Mouse (Mus musculus): ENCODE data around the gene Gm42791. TPM values are rescaled to one million over a fixed set of nuclear protein-coding genes. Genes with fewer than 3 reads are reported as not detected.

The Gm42791 gene
- polyA plus RNA-seq, 1 experiment from 2014 or later: 0.57 TPM

- Histone ChIP-seq H3K4me3 (no peak overlapping the region), H3K4me1 (peaks cover 28% of the 10 kb centered on the region), H3K36me3 (peaks cover 18% of the 10 kb centered on the region), H3K9me3 (0 out of 2 replicates have a peak, but pooled peaks cover 5% of the 10 kb centered on the region), H3K27ac (no peak overlapping the region), H3K27me3 (ENCODE audit: insufficient read depth, poor library complexity, severe bottlenecking) (no peaks in the 10 kb centered on the region)
- WGBS: 82% methylated on average over 7 of the region's 7 CpGs
- no peak for DNase-seq (ENCODE audit: low spot score)
Observed at GRCm38 (mm10) chr5:148989480-148989879, 5.5 kb downstream of the Gm42791 start.

GRCm38 (mm10) chr5:148984961-148985360, 10.0 kb downstream of the Gm42791 start:
- Histone ChIP-seq H3K27me3 (ENCODE audit: insufficient read depth, poor library complexity, severe bottlenecking) (no peaks in the 10 kb centered on the region), H3K27ac (no peak overlapping the region), H3K4me1 (peaks cover 13% of the 10 kb centered on the region), H3K9me3 (0 out of 2 replicates have a peak, but pooled peaks cover 5% of the 10 kb centered on the region), H3K36me3 (peaks cover 11% of the 10 kb centered on the region), H3K4me3 (0 out of 2 replicates have a peak overlapping the region, but pooled peaks have one; percentile 27)
- WGBS: 28% methylated on average over 13 of the region's 13 CpGs
- no peak for DNase-seq (ENCODE audit: low spot score)

- 96% methylated on average over 1 of the region's 1 CpGs for WGBS
- Histone ChIP-seq H3K4me3 (no peak overlapping the region), H3K9me3 (no peaks in the 10 kb centered on the region), H3K36me3 (peaks cover 11% of the 10 kb centered on the region), H3K27ac (no peak overlapping the region), H3K27me3 (ENCODE audit: insufficient read depth, poor library complexity, severe bottlenecking) (no peaks in the 10 kb centered on the region), H3K4me1 (peaks cover 19% of the 10 kb centered on the region)
- no peak for DNase-seq (ENCODE audit: low spot score)
Observed at GRCm38 (mm10) chr5:148983696-148984095, 11.3 kb downstream of the Gm42791 start.

GRCm38 (mm10) chr5:148983108-148983664, 11.8 kb downstream of the Gm42791 start:
- WGBS: 80% methylated on average over 12 of the region's 12 CpGs
- DNase-seq (ENCODE audit: low spot score): no peak

GRCm38 (mm10) chr5:148982396-148982795, 12.6 kb downstream of the Gm42791 start:
- no peak overlapping the region for H3K4me3 ChIP-seq
- H3K9me3 ChIP-seq: no peaks in the 10 kb centered on the region
- 88% methylated on average over 7 of the region's 7 CpGs for WGBS
- H3K27ac ChIP-seq: no peak overlapping the region
- H3K36me3 ChIP-seq: peaks cover 4% of the 10 kb centered on the region; the same call in 1 of the 2 replicates
- H3K27me3 ChIP-seq (ENCODE audit: insufficient read depth, poor library complexity, severe bottlenecking): no peaks in the 10 kb centered on the region
- peaks cover 32% of the 10 kb centered on the region for H3K4me1 ChIP-seq
- DNase-seq (ENCODE audit: low spot score): no peak

More at GRCm38 (mm10) chr5:148983108-148983664, 11.8 kb downstream of the Gm42791 start:
- Histone ChIP-seq H3K27me3 (ENCODE audit: insufficient read depth, poor library complexity, severe bottlenecking) (no peaks in the 10 kb centered on the region), H3K36me3 (peaks cover 11% of the 10 kb centered on the region), H3K4me1 (peaks cover 25% of the 10 kb centered on the region), H3K27ac (no peak overlapping the region), H3K4me3 (no peak overlapping the region), H3K9me3 (no peaks in the 10 kb centered on the region)

GRCm38 (mm10) chr5:148980607-148981006, 14.3 kb downstream of the Gm42791 start:
- peaks cover 4% of the 10 kb centered on the region; the same call in 1 of the 2 replicates for H3K36me3 ChIP-seq
- no peak overlapping the region for H3K27ac ChIP-seq
- WGBS: 47% methylated on average over 6 of the region's 6 CpGs
- H3K4me3 ChIP-seq: no peak overlapping the region
- H3K27me3 ChIP-seq (ENCODE audit: insufficient read depth, poor library complexity, severe bottlenecking): no peaks in the 10 kb centered on the region
- peak; percentile 89 for DNase-seq (ENCODE audit: low spot score)
- H3K9me3 ChIP-seq: no peaks in the 10 kb centered on the region
- peaks cover 35% of the 10 kb centered on the region for H3K4me1 ChIP-seq

GRCm38 (mm10) chr5:148978458-148979165, 16.3 kb downstream of the Gm42791 start:
- Histone ChIP-seq H3K4me3 (no peak overlapping the region), H3K4me1 (peaks cover 27% of the 10 kb centered on the region), H3K9me3 (no peaks in the 10 kb centered on the region), H3K27ac (peak overlapping the region; percentile 81), H3K36me3 (no peaks in the 10 kb centered on the region), H3K27me3 (ENCODE audit: insufficient read depth, poor library complexity, severe bottlenecking) (no peaks in the 10 kb centered on the region)
- DNase-seq (ENCODE audit: low spot score): no peak
- WGBS: 64% methylated on average over 18 of the region's 18 CpGs

- Histone ChIP-seq H3K36me3 (no peaks in the 10 kb centered on the region), H3K4me1 (peaks cover 34% of the 10 kb centered on the region), H3K4me3 (no peak overlapping the region), H3K9me3 (no peaks in the 10 kb centered on the region), H3K27me3 (ENCODE audit: insufficient read depth, poor library complexity, severe bottlenecking) (no peaks in the 10 kb centered on the region), H3K27ac (peak overlapping the region; percentile 81)
- no peak for DNase-seq (ENCODE audit: low spot score)
- WGBS: 15% methylated on average over 14 of the region's 14 CpGs
Observed at GRCm38 (mm10) chr5:148977698-148978457, 17.1 kb downstream of the Gm42791 start.

- Histone ChIP-seq H3K36me3 (no peaks in the 10 kb centered on the region), H3K9me3 (no peaks in the 10 kb centered on the region), H3K27ac (peak overlapping the region; percentile 81; the same call in 1 of the 2 replicates), H3K4me3 (no peak overlapping the region), H3K27me3 (ENCODE audit: insufficient read depth, poor library complexity, severe bottlenecking) (no peaks in the 10 kb centered on the region), H3K4me1 (peaks cover 34% of the 10 kb centered on the region)
- DNase-seq (ENCODE audit: low spot score): no peak
- WGBS: 83% methylated on average over 8 of the region's 8 CpGs
Observed at GRCm38 (mm10) chr5:148976876-148977275, 18.1 kb downstream of the Gm42791 start.

GRCm38 (mm10) chr5:148975035-148975434, 19.9 kb downstream of the Gm42791 start:
- Histone ChIP-seq H3K36me3 (no peaks in the 10 kb centered on the region), H3K4me1 (peaks cover 44% of the 10 kb centered on the region), H3K4me3 (no peak overlapping the region), H3K9me3 (no peaks in the 10 kb centered on the region), H3K27me3 (ENCODE audit: insufficient read depth, poor library complexity, severe bottlenecking) (no peaks in the 10 kb centered on the region), H3K27ac (no peak overlapping the region)
- WGBS: 85% methylated on average over 12 of the region's 12 CpGs
- no peak for DNase-seq (ENCODE audit: low spot score)

GRCm38 (mm10) chr5:148973019-148973668, 21.8 kb downstream of the Gm42791 start:
- H3K9me3 ChIP-seq: no peaks in the 10 kb centered on the region
- no peaks in the 10 kb centered on the region for H3K36me3 ChIP-seq
- H3K4me1 ChIP-seq: peaks cover 42% of the 10 kb centered on the region
- H3K4me3 ChIP-seq: no peak overlapping the region
- WGBS: 12% methylated on average over 6 of the region's 6 CpGs
- no peak for DNase-seq (ENCODE audit: low spot score)
- H3K27ac ChIP-seq: no peak overlapping the region
- no peaks in the 10 kb centered on the region for H3K27me3 ChIP-seq (ENCODE audit: insufficient read depth, poor library complexity, severe bottlenecking)

GRCm38 (mm10) chr5:148972167-148972566, 22.8 kb downstream of the Gm42791 start:
- no peaks in the 10 kb centered on the region for H3K27me3 ChIP-seq (ENCODE audit: insufficient read depth, poor library complexity, severe bottlenecking)
- H3K4me3 ChIP-seq: no peak overlapping the region
- H3K27ac ChIP-seq: no peak overlapping the region
- H3K4me1 ChIP-seq: peaks cover 42% of the 10 kb centered on the region
- DNase-seq (ENCODE audit: low spot score): no peak
- no peaks in the 10 kb centered on the region for H3K36me3 ChIP-seq
- WGBS: 90% methylated on average over 8 of the region's 8 CpGs
- no peaks in the 10 kb centered on the region for H3K9me3 ChIP-seq
